Mouse (Mus musculus) heart, adult 2 months (tissue): ENCODE measurements around the gene Micu1.

Experiments used
- CTCF ChIP-seq: fragments of 200-600 bp; IDR thresholded peaks from 2 replicates; pipeline ENCODE4 v1.8.1; 2022; ENCODE audit warnings: antibody characterized with exemption, mild to moderate bottlenecking, moderate library complexity
- EP300 ChIP-seq: fragments of 200-500 bp; IDR thresholded peaks from 2 replicates; pipeline ENCODE4 v1.6.1; 2011; ENCODE audit warnings: low read depth, low read length, control low read depth; ENCODE audit not compliant: insufficient read depth

- no peak for TF ChIP-seq CTCF
- no peak for TF ChIP-seq EP300
Observed at GRCm38 (mm10) chr10:59754104-59754503, 51.8 kb downstream of the Micu1 start.
